Mouse (Mus musculus) MEL (cell line): ENCODE data around the gene Pde3b. TPM values are rescaled to one million over a fixed set of nuclear protein-coding genes. Genes with fewer than 3 reads are reported as not detected.

Experiments used
- DNase-seq: peaks from one replicate; pipeline ENCODE4 v3.0.0; 2011; ENCODE audit warnings: low read depth, low spot score
- H3K27ac ChIP-seq: 2 replicates; pipeline ENCODE4 v1.5.1; 2012; ENCODE audit warnings: low read depth, mild to moderate bottlenecking, control low read depth, low read length, moderate library complexity; ENCODE audit not compliant: control insufficient read depth
- H3K27me3 ChIP-seq, 2 experiments: fragments of 150-350 bp in 1 of 2; sonication (generic) in 1 of 2; 2 replicates each; pipeline ENCODE4 v1.6.1; 2012; ENCODE audit warnings: low read length in 2 of 2, mild to moderate bottlenecking in 2 of 2, improper control_type of control experiment in 1 of 2, moderate library complexity in 1 of 2; ENCODE audit not compliant: insufficient read depth in 2 of 2, control insufficient read depth in 1 of 2
- H3K36me3 ChIP-seq, 2 experiments: 2 replicates each; pipeline ENCODE4 v1.6.1; 2012 to 2014; ENCODE audit warnings: low read length in 2 of 2, improper control_type of control experiment in 1 of 2, inconsistent platforms in 1 of 2, mild to moderate bottlenecking in 1 of 2; ENCODE audit not compliant: insufficient read depth in 2 of 2, control insufficient read depth in 1 of 2
- H3K4me1 ChIP-seq, 2 experiments: fragments of 150-350 bp in 1 of 2; sonication (generic) in 1 of 2; 2 replicates each; pipeline ENCODE4 v1.6.1; 2012; ENCODE audit warnings: low read length in 2 of 2, improper control_type of control experiment in 1 of 2, mild to moderate bottlenecking in 1 of 2; ENCODE audit not compliant: insufficient read depth in 2 of 2, control insufficient read depth in 1 of 2
- H3K4me3 ChIP-seq, 2 experiments: fragments of 150-350 bp in 1 of 2; sonication (generic) in 1 of 2; 2 replicates each; pipeline ENCODE4 v1.5.1; 2012; ENCODE audit warnings: low read depth in 2 of 2, low read length in 2 of 2, mild to moderate bottlenecking in 2 of 2, moderate library complexity in 2 of 2, control low read depth in 1 of 2, improper control_type of control experiment in 1 of 2; ENCODE audit not compliant: control insufficient read depth in 1 of 2, insufficient read depth in 1 of 2
- H3K79me2 ChIP-seq: 2 replicates; pipeline ENCODE4 v1.6.1; 2012; ENCODE audit warnings: mild to moderate bottlenecking, low read length, moderate library complexity; ENCODE audit not compliant: control insufficient read depth, poor library complexity, insufficient read depth
- H3K9ac ChIP-seq: 2 replicates; pipeline ENCODE4 v1.6.1; 2012; ENCODE audit warnings: low read depth, mild to moderate bottlenecking, control low read depth, low read length, moderate library complexity; ENCODE audit not compliant: control insufficient read depth, poor library complexity, severe bottlenecking
- H3K9me3 ChIP-seq: fragments of 150-350 bp; sonication (generic); replicated peaks from 2 replicates; pipeline ENCODE4 v1.6.1; 2012; ENCODE audit warnings: mild to moderate bottlenecking, low read length, improper control_type of control experiment, moderate library complexity; ENCODE audit not compliant: insufficient read depth
- E2F4 ChIP-seq: IDR thresholded peaks from 2 replicates; pipeline ENCODE4 v1.6.1; 2011; ENCODE audit warnings: low read depth, low read length, improper control_type of control experiment, borderline replicate concordance
- JUND ChIP-seq: IDR thresholded peaks from 2 replicates; pipeline ENCODE4 v1.6.1; 2011; ENCODE audit warnings: low read depth, mild to moderate bottlenecking, improper control_type of control experiment, low read length
- KAT2A ChIP-seq: conservative IDR thresholded peaks from 2 replicates; pipeline ENCODE4 v1.6.1; 2012; ENCODE audit warnings: low read depth, low read length, improper control_type of control experiment, inconsistent platforms
- MEF2A ChIP-seq: IDR thresholded peaks from 2 replicates; pipeline ENCODE4 v1.6.1; 2014; ENCODE audit warnings: low read depth, mild to moderate bottlenecking, inconsistent platforms, low read length, improper control_type of control experiment; ENCODE audit not compliant: poor library complexity, insufficient replicate concordance, severe bottlenecking; ENCODE audit errors: extremely low read depth
- NELFE ChIP-seq: IDR thresholded peaks from 2 replicates; pipeline ENCODE4 v1.6.1; 2011; ENCODE audit warnings: low read depth, low read length, improper control_type of control experiment
- NRF1 ChIP-seq: IDR thresholded peaks from 2 replicates; pipeline ENCODE4 v1.6.1; 2014; ENCODE audit warnings: low read depth, mild to moderate bottlenecking, inconsistent platforms, low read length, improper control_type of control experiment, moderate library complexity; ENCODE audit not compliant: poor library complexity, insufficient read depth, severe bottlenecking
- POLR2A ChIP-seq, 2 experiments: IDR thresholded peaks; 2 replicates each; pipeline ENCODE4 v1.6.1; 2011 to 2012; ENCODE audit warnings: low read length in 2 of 2, mild to moderate bottlenecking in 2 of 2, control low read depth in 1 of 2, improper control_type of control experiment in 1 of 2, low read depth in 1 of 2, moderate library complexity in 1 of 2; ENCODE audit not compliant: control insufficient read depth in 1 of 2, insufficient read depth in 1 of 2, poor library complexity in 1 of 2
- RCOR1 ChIP-seq: IDR thresholded peaks from 2 replicates; pipeline ENCODE4 v1.6.1; 2012; ENCODE audit warnings: low read depth, mild to moderate bottlenecking, inconsistent platforms, low read length, improper control_type of control experiment
- TAL1 ChIP-seq: IDR thresholded peaks from 2 replicates; pipeline ENCODE4 v1.6.1; 2012; ENCODE audit warnings: mild to moderate bottlenecking, inconsistent platforms, low read length, moderate library complexity, mixed read lengths
- UBTF ChIP-seq: IDR thresholded peaks from 2 replicates; pipeline ENCODE4 v1.6.1; 2012; ENCODE audit warnings: low read depth, mild to moderate bottlenecking, inconsistent platforms, low read length, improper control_type of control experiment, moderate library complexity, borderline replicate concordance; ENCODE audit not compliant: insufficient read depth
- USF2 ChIP-seq, 2 experiments: IDR thresholded peaks; 2 replicates each; pipeline ENCODE4 v1.6.1; 2011 to 2012; ENCODE audit warnings: improper control_type of control experiment in 2 of 2, low read length in 2 of 2, borderline replicate concordance in 1 of 2, inconsistent platforms in 1 of 2, low read depth in 1 of 2, mild to moderate bottlenecking in 1 of 2; ENCODE audit not compliant: insufficient read depth in 1 of 2
- ZNF384 ChIP-seq: IDR thresholded peaks from 2 replicates; pipeline ENCODE4 v1.6.1; 2012; ENCODE audit warnings: low read depth, mild to moderate bottlenecking, inconsistent platforms, low read length, improper control_type of control experiment
- polyA plus RNA-seq, 2 experiments: library from polyadenylated mRNA; stranded (reverse) in 1 of 2; unstranded in 1 of 2; fragments of >175 nt in 1 of 2; fragments of >200 nt in 1 of 2; gene quantifications; 2 replicates each; pipeline versions ENCODE4 v1.2.1 to v1.2.4; 2012; ENCODE audit warnings: low replicate concordance in 2 of 2, low read depth in 1 of 2; ENCODE audit not compliant: insufficient read length in 2 of 2, insufficient read depth in 1 of 2, missing spikeins in 1 of 2
- total RNA-seq: library from RNA; depleted of rRNA; stranded (reverse); fragments of 300-350 nt; gene quantifications from 2 replicates; pipeline ENCODE4 v1.2.3, GENCODE M21; 2012; rRNA removed

Gene Pde3b
- total RNA-seq (4.5 and 5.5 TPM in 2 replicates), polyA plus RNA-seq (10 to 100 TPM in 1 of 2 experiments, 1 to 10 TPM in 1; 9.9 to 36.6 TPM)

DNA sequence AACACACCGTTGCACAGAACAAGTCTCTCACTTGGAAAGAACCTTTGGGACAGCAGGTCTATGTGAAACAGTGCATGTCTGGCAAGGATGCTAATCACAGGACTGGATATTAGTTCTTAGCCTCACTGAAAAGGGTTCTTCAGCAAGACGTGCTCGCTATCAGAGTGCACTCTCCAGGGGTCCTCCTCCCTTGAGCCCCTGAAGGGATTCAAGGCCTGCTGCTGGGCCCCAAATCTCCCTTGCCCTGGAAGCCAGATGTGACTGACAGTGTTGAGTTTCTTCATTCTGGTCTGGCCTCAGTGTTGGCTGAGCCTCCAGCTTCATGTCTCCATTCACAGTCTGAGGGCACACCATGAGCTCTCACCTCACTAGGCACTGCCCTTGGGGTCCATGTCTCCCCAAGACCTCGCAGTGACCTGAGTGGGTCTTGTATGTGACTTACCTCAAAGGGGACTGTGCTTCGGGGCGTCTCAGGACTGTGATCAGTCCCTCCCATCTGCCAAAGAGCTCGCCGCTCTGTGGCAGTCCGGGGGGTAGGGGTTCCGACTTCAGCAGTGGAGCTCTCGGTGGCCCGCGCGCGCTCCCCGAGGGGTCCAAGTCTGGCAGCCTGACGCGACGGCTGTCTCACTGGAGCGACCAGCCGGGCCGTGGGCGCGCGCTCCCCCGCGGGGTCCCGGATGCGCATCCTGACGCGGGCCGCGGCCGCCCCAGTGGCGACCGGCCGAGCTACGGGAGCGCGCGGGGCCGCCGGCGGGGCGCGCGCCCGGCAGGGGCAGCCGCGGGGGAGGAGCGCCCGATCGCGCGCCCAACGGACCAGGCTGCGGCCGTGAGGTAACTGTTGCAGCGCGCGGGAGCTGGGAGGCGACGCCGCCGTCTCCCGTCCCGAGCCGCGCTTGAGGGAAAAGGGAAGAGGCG, at the start of gene Pde3b:
Pde3b (plus strand) TSS at position 861 of the 915 bp plus-strand sequence.
- Histone ChIP-seq H3K27me3 (peaks cover 2 to 9% of the 10 kb centered on the region in 2 experiments; a peak in 2 of 4 replicates), H3K79me2 (peaks cover 22% of the 10 kb centered on the region), H3K4me1 (peaks cover 3 to 5% of the 10 kb centered on the region in 2 experiments), H3K4me3 (peak within 1 kb of the TSS; percentile 78 to 85), H3K27ac (peak within 1 kb of the TSS; percentile 24), H3K9ac (peak within 1 kb of the TSS; percentile 95), H3K36me3 (peaks cover 0 to 5% of the 10 kb centered on the region in 2 experiments; a peak in 2 of 4 replicates), H3K9me3 (no peaks in the 10 kb centered on the region)
- DNase-seq, result peak; percentile 68
- peak in 1 of 2 experiments; percentile 38; a peak in 1 of 4 replicates for TF ChIP-seq POLR2A (IDR thresholded peaks at IDR 0.05; ENCODE audit: control insufficient read depth in 1 of 2, insufficient read depth in 1 of 2, low read depth in 1 of 2, low read length in 2 of 2, poor library complexity in 1 of 2)
- TF ChIP-seq TAL1, result no peak
- peak; percentile 48 for TF ChIP-seq NELFE

DNA sequence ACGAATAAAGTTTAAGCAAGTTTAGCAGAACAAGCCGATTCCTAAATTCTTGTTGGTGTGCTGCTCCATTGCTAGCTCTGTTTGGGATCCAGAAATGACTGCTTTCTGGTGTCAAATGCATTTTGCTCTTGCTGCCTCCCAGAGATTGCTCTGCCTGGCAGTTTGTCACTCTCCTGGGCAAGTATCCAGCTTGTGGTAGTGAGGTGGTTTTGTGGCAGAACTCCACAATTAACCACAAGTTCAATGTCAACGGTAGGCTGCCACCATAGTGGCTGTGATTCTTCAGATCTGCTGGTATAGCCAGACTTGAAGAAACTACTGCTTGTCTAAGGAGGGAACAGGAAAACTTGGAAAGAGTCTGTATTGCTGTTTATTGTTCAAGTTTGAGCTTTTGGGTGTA, 13.0 kb upstream of the Pde3b start:
- Histone ChIP-seq H3K27me3 (no peaks in the 10 kb centered on the region), H3K4me3 (no peak overlapping the region), H3K9ac (no peak overlapping the region), H3K9me3 (no peaks in the 10 kb centered on the region), H3K4me1 (no peaks in the 10 kb centered on the region), H3K27ac (no peak overlapping the region), H3K36me3 (no peaks in the 10 kb centered on the region), H3K79me2 (no peaks in the 10 kb centered on the region)
- TF ChIP-seq RCOR1 (peak; percentile 81), E2F4 (no peak)
- DNase-seq, result peak; percentile 63

DNA sequence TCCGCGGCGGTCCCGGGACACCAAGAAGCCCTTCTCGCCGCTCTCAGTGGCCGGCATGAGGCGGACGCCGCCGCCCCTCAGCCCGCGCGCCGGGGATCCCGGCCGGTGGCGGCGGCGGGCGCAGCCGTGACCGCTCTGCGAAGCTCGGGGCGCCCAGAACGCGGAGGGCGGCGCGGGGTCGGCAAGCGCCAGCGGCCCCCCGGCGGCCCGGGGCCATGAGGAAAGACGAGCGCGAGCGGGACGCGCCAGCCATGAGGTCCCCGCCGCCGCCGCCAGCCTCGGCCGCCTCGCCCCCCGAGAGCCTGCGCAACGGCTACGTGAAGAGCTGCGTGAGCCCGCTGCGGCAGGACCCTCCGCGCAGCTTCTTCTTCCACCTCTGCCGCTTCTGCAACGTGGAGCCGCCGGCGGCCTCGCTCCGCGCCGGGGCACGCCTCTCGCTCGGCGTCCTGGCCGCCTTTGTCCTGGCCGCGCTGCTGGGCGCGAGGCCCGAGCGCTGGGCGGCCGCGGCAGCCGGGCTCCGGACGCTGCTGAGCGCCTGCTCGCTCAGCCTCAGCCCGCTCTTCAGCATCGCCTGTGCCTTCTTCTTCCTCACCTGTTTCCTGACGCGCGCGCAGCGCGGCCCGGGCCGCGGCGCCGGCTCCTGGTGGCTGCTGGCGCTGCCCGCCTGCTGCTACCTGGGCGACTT, 397 bp downstream of the Pde3b start:
- H3K4me3 ChIP-seq, result peak overlapping the region; percentile 59 to 78
- H3K79me2 ChIP-seq, result peaks cover 24% of the 10 kb centered on the region
- peaks cover 2 to 9% of the 10 kb centered on the region in 2 experiments; a peak in 2 of 4 replicates for H3K27me3 ChIP-seq
- H3K27ac ChIP-seq, result peak overlapping the region; percentile 23
- peaks cover 5 to 6% of the 10 kb centered on the region in 2 experiments for H3K4me1 ChIP-seq
- peak overlapping the region; percentile 95 for H3K9ac ChIP-seq
- peak; percentile 50 for DNase-seq
- no peaks in the 10 kb centered on the region for H3K9me3 ChIP-seq
- TF ChIP-seq NRF1, result no peak
- TF ChIP-seq ZNF384, result no peak
- no peak for TF ChIP-seq UBTF
- no peak for TF ChIP-seq JUND
- no peak for TF ChIP-seq MEF2A
- TF ChIP-seq USF2 (IDR thresholded peaks at IDR 0.05; ENCODE audit: borderline replicate concordance in 1 of 2, insufficient read depth in 1 of 2, low read depth in 1 of 2, low read length in 2 of 2), result no peak
- no peak for TF ChIP-seq E2F4
- no peak for TF ChIP-seq KAT2A
- peaks cover 0 to 6% of the 10 kb centered on the region in 2 experiments; a peak in 2 of 4 replicates for H3K36me3 ChIP-seq
